Mouse (Mus musculus): Measurements from ENCODE around the gene A530016L24Rik.

A530016L24Rik gene

DNA sequence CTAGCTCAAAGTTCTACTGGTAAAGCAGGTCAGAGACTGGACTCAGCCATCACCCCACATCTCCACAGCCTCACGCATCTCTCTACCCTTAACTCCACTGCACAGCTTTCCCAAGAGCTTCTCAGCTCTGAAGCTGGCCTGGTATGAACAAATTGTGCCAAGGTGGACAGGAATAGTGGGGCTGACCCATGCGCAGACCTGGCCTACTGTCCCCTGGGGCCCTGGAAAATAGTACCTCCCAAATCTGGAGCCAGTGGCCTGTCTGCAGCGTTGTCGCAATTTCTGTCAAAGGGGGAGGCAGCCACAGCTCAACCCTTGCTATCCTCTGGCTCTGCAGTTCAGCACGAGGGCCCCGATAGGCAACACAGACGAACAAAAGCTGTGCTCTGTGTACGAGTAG lies at the start of gene A530016L24Rik:
Gene A530016L24Rik, plus strand, starts transcription at position 315 of the 400 bp plus-strand sequence.
- no peak for DNase-seq (ENCODE audit: low spot score)

DNA sequence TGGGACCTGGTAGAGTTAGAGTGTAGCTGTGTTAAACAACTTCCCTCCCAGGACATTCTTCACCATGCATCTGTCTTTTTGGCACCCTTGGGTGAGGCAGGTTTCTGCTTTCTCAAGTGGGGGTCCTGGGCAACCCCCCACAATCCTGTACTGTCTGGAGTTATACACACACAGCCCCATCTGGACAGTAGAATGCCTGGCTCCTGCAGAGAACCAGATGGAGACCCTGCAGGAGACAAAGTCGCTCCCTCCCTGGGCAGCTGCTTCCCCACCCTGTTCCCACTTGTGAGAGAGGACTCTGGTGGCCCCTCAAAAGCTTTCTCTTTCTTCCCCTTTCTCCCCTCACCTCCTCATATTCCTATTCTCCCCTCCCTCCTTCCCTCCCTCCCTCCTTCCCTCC lies 49.3 kb upstream of the A530016L24Rik start:
- no peak for DNase-seq (ENCODE audit: low spot score)

DNA sequence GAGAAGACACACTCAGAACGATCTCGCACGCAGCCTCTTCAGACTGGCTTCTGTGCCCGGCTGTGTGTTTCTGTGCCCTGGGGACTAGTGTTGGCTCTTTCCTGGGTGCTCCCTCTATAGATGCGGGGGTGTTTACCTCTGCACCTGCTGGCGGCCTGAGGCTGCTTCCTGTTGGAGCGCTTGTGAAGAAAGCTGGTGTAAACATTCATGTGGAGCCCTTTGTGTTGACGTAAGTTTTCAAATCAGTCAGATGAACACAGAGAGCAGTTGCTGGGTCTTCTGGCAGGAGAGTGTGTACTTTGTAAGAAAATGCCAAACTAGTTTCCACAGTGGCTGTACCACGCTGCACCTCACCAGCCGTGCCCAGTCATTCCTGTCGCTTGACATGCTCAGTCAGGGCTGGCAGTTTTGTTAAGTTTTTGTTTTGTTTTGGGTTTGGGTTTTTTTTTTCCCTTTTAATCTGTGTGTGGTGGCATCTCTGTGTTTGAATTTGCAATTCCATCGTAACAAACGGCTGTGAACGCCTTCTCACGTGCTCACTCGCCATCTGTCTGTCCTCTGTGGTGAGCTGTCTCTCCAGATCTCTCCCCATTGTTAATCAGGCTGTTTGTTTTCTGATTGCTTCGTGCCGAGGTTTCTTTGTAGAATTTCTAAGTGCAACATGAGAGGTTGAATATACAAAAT lies 40.0 kb upstream of the A530016L24Rik start:
- DNase-seq (ENCODE audit: low spot score) = no peak

DNA sequence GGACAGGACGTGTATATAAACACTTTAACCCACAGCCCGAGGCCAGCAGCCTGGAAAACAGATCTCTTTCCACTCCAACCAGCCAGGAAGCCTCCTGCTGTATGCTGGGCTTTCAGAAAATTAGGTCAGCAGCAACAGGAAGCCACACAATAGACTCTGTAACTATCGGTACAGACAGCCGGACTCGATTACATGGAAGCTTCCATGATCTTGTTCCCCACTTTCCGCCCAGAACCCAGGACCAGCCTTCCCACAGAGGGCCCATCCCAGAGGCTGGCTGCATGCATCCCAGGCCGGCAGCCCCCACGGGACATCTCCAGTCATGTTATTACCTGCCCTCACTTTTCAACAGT lies 39.4 kb upstream of the A530016L24Rik start:
- DNase-seq (ENCODE audit: low spot score) = no peak

DNA sequence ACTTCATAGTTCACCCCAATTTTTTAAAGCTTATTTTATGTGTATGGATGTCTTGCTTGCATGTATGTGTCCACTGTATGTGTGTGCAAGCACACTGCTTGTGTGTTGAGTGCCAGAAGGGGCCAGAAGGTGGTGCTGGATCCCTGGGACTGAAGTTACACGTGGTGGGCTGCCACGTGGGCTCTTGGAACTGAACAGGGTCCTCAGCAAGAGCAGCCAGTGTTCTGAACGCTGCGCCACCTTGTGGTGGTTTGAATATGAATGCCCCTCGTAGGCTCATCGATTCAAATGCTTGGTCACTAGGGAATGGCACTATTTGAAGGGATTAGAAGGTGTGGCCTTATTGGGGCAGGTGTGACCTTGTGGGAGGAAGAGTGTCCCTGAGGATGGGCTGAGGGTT lies 38.4 kb upstream of the A530016L24Rik start:
- DNase-seq (ENCODE audit: low spot score) = peak; percentile 40

DNA sequence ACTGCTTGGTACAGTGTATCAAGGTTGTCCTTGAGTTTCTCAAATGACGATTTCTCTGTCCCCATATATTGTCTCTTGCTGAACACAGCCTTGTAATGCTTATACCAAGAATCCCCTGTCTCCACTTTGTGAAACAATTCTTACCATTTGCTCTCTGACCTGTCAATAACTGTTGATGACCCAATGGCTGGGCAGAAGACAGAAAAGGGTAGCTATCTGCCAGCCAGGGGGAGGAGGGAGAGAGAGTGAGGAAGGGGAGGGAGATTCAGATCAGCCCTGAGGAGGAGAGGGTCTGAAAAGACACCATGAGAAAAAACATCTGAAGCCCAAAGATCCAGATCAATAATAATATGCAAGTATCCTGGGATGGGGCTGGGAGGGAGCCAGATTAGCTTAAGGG lies 37.9 kb upstream of the A530016L24Rik start:
- no peak for DNase-seq (ENCODE audit: low spot score)

DNA sequence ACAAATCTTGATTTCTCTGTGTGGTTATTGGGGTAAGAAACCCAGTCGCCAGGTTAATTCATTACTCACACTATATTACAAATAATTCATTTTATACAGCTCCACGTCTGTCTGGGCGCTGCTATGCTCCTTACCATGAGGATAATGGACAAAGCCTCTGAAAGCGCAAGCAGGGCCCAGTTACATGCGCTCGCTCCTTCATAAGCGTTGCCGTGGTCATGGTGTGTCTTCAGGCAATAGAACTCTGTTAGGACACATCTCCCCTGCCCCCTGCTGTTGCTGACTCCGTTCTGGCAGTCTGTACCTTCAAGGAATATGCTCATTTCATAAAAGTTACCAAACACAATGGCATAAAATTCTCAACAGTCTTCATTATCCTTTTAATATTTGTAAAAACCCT lies 37.4 kb upstream of the A530016L24Rik start:
- DNase-seq (ENCODE audit: low spot score) = no peak

DNA sequence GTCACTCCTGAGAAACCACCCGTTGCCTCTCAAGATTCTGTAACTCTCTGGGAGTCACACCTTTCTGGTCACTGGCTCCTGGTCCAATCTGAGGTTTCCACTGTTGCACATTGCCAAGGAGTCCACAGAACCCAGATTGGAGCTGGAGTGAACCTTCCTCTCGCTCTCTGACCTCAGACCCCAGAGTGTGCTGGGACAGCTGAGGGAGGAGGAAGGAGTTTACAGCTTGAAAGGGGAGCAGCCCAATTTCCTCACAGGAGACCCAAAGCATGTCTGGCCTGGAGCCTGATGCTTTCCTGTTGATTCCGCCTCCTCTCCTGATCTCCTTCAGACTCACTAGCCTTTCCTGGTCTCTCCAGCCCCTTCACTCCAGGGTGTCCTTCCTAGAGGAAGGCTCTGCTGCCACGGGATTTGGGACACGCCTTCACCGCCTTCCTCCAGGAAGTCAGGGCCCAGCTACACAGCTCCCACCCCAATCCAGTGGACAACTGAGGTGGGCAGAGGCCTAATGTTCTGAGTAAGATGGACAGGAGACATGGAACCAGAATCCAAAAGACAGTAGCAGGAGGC lies 33.0 kb upstream of the A530016L24Rik start:
- no peak for DNase-seq (ENCODE audit: low spot score)

DNA sequence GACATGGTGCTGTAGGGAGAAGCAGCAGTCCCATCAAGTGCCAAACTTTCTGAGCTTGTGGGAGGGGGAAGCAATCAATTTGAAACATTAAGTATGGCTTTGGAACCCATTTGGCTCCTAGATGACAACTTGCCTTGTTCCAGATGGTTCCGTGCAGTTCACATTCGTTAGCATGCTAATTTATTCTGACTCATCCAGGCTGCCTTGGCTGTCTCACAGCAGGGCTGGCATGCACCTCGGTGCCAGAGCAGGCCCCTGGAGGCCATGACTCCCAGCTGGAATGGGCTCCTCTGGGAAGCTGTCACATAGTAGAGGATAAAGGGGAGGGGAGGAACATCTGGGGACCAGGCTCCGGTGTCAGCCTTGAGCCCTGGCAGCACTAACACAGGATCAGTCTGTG lies 31.4 kb upstream of the A530016L24Rik start:
- no peak for DNase-seq (ENCODE audit: low spot score)

DNA sequence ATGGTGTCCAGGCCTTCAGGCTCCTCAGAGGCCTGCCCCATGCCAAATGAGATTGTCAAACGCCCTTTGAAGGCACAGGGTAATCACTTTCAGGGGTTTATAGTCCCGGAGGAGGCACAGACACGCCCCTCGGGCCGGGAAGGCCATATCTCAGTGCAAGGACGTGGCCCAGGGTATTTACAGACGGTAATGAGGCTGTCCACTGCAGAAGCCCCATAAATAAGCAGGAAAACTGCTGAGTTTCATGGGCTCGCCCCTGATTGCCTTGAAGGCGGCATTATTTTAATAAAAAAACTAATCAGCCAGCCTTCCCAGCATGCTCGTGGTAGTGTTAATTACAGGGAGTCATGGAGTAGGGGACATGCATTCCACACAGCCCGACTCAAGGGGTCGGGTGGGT lies 26.8 kb upstream of the A530016L24Rik start:
- DNase-seq (ENCODE audit: low spot score) = no peak

DNA sequence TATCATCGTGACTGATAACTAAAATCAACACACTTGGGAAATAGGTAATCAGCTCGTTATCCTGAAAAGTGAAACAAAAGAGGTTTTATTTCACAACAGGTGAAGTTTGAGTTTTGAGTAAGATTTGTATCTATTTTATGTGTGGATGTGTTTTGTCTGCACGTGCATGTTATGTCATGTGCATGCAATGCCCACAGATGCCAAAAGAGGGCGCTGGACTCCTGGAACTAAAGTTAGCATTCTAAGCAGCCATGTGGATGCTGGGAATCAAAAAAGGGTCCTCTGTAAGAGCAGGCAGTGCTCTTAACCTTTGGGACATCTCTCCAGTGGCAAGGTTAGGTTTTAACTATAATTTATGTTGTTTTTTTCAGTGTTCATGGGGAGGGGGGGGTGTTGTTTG lies 26.0 kb upstream of the A530016L24Rik start:
- no peak for DNase-seq (ENCODE audit: low spot score)

DNA sequence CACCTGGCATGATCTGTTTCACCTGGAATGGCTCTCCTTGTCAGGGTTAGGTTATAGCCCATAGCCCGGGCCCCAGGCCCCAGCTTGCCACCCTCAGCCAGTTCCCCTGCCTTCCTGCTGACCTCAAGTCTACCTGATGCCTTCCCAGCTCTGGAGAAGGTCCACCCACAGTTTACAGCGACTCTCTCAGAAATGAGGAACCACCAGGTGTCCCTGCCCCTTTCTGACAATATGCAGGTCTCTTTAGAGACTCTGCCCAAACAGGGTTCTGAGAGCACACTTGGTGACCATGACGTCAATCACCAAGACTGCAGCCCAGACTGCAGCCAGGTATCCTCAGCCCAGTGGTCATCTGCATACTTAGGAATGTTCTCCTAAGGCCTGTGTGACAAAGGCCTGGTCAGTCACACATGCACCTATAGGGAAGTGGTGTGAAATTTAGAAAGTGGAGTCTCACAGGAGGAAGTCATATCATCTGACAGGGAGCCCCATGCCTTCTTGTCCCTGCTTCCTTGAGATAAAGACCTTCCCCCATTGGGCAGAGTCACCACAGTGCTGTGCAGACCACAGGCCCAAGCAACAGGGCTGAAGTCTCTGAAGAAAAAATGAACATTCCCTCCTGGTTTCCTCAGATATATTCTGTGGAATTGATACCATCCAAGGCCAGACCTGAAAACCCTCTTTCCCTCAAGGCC lies 25.4 kb upstream of the A530016L24Rik start:
- DNase-seq (ENCODE audit: low spot score) = no peak

DNA sequence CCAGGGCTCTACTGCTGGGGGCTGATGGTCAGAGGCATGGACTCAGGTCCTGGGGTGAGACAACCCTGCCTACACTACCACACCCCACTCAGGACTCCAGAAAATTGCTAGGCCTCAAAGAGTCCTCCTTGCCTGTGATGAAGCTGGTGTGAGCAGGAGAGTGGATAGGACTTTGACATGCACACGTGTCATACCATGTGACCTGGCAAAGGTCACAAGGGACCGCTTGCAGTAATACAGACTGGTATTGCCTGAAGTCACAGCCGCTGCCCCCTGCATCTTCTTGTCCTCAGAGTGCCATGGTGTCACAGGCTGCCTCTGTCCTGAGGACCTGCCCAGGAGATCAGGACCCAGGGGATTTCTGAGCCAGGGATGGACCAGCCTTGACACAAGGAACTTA lies 24.7 kb upstream of the A530016L24Rik start:
- no peak for DNase-seq (ENCODE audit: low spot score)

DNA sequence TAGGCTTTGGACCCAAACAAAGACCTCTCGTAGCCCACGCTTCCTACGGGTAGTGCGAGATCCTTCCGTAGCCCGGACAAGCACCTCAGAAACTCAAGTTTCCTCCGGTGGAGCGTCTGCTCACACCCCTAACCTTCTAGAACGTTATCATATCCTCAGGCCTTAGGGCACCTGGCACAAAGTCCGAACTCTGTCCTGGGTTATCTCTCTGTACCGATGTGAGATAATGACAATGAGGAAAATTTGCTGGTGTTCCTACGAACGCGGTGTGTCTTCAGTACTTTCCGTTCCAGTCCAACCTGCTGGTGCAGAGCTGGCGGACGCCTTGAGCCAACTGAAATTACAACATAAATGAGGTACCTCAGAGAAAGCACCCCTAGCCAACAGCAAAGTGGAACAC lies 23.3 kb upstream of the A530016L24Rik start:
- DNase-seq (ENCODE audit: low spot score) = no peak

DNA sequence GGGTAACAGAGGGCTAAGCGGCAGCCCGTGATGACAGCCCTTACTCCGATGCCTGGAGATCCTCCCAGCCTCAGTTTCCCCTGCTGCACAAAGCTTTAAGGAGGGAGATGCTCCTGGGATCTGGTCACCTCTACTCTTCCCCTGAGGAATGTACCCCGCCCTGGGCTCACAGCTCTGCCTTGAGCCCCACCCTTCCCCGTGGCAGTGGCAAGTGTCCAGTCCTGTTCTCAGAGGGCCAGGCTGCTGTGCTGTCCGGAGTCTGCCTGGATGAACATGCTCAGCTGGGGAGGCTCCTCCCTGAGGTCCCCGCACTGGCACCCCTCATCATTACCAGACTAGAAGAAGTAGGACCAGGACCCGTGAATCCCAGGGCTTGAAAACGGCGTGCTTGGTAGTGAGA lies 21.9 kb upstream of the A530016L24Rik start:
- no peak for DNase-seq (ENCODE audit: low spot score)

DNA sequence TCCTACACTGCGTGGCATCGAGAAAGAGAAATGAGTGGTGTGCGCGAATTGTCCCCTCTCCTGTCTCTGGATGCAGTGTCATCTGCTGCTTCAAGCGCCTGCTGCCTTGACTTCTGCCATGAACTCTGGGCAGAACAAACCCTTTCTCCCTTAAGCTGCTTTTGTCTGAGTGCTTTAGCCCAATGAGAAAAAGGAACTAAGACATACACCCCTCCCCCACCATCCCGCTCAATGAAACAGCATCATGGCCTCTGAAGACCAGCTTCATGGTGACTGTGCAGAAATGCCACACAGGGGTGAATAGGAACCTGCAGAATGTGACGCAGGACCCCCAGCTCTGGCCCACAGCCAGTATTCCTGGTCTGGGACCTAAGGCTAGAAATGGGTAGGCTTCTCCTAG lies 19.9 kb upstream of the A530016L24Rik start:
- no peak for DNase-seq (ENCODE audit: low spot score)

DNA sequence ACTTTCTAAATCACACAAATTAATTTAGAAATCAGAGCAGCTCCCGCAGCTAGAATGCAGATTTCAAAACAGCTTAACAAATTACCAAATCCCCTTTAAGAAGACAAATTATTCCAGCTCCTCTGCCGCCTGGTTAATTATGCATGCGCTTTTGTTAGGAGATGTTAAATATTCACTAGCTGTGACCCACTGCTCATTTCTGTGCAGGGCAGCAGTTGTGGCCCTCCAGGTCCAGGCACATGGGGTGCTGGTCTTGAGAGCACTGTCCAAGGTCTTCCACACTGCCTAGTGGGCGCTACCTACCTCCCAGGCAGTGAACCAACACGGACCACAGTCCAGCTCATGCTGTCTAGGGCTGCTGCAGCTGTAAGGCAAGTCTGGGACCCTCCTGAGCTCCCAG lies 19.0 kb upstream of the A530016L24Rik start:
- DNase-seq (ENCODE audit: low spot score) = no peak

DNA sequence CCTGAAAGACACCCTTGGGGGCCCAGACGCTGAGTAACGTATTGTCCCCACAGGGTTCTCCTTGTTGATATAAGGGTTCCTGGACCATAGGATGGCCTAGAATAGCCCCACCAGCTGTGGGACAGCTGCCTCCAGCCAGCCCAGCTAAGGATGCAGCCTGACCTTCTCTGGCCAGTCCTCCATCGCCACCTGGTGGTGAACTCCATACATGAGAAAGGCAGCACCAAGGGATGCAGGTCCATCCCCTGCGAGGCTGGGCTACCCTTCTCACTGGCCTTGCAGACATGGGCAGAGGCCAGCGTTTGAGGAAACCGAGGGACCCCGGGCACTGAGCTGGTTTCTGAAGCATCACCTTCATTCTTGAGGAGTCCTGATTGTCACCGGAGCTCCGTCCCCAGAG lies 15.5 kb upstream of the A530016L24Rik start:
- DNase-seq (ENCODE audit: low spot score) = peak; percentile 89

DNA sequence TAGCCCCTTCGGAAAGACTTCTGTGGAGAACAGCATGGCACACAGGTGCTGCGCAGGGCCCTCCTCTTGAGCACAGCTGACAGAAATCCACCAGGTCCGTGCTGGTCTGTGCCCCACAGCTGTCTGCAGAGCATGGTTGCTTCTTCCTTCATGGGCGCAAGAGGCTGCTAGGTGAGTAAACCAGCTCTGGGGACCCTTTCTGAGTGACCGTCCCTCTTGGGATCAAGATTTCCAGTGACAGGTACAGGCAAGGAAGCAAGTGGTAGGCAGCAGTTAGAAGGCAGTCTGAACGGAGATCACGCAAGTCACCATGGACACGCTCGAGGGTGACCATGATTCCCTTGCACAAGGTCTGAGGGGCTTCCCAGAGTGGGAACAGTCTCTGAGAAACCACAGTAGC lies 287 bp downstream of the A530016L24Rik start:
- no peak for DNase-seq (ENCODE audit: low spot score)

DNA sequence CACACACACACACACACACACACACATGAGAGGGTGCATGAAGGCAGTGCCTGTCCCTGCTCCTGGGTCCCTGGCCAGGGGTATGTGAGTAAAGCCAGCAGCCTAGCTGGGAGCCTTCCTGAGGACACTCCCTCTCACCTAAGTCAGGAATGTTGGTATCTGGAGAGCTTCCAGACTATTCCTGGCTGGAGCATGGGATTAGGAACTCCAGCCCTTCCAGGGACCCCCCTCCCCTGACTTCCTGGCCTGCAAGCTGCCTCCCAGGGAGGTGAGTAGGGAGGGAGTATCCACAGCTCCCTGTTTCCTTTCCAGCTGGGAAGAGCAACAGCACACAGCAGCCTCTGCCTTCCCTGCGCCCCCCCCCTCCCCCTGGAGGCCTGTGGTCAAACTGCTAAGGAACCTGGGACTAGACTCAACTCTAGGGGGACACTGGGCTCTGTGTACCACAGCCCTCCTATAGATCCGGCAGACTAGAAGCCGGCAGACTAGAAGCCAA lies 1.2 kb downstream of the A530016L24Rik start:
- no peak for DNase-seq (ENCODE audit: low spot score)

DNA sequence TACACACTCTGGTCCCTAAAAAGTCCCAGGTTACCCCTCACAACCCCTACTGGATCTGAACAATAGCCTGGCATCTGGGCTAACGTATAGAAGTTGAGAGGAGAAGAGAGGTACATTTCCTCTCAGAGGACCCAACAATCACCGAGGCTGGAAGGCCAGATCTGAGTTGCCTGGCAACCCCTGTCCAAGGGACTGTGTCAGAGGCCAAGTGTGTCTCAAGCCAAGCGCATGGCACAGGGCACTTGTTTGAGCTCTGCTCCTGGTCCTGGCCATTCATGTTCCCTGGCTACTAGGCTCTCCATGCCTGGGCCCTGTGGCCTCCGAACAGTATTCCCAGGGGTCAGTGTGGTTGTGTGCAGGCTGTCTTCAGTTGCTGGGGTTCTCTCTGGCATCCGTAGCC lies 6.9 kb downstream of the A530016L24Rik start:
- DNase-seq (ENCODE audit: low spot score) = no peak

DNA sequence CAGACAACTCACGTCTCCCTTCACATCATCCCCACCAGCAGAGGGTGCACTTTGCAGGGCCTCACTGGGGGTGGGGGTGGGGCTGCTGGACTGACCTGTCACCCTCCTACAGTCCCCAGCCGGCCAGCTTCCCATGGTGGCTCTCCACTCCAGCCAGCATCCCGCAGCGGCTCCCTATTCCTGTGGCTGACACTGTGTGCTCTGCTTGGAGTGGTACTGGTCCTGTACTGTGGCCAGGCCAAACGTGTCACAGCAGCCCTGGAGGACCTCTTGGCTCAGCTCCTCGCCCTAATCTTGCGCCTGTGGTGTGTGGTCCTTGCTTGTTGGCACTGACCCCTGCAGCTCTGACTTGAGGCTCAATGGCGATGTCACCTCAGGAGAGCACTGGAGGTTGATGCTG lies 8.5 kb downstream of the A530016L24Rik start:
- DNase-seq (ENCODE audit: low spot score) = no peak

DNA sequence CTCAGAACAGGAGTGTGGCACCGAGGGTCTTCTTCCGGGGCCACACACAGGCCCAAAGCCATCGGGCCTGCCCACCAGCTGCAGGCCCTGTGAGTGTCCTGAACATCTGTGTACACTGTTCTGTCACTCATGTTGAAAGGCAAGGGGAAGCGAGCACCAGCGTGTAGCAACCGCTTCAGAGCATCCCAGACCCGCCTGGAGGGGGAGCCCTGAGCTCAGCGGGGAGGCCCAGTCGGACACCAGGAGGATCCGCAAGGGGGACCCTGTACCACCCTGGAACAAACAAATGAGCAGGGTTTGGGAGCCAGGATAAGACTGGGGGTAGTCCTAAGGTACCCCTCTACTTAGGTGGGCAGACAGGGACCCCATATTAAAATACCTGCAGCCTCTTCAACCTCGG lies 9.4 kb downstream of the A530016L24Rik start:
- DNase-seq (ENCODE audit: low spot score) = peak; percentile 35

Data from urinary bladder, postnatal 14 days (tissue).